Mouse (Mus musculus) mesoderm, embryonic 11.5 days (tissue): ENCODE data around the gene Vmn1r152.
"Not testable (repeated sequence)": the region's sequence is repeated elsewhere in the genome, so short reads cannot be mapped to it uniquely, and the experiment has no call there.

Experiments
- DNase-seq: peaks from one replicate; pipeline ENCODE4 v3.0.0-alpha.2; 2012; ENCODE audit warnings: low read depth, low spot score

Gene Vmn1r152

GRCm38 (mm10) chr7:22522667-22523066 lies at the start of gene Vmn1r152:
Vmn1r152 (plus strand) TSS chr7:22522967.
- DNase-seq: not testable (repeated sequence)

- not testable (repeated sequence) for DNase-seq
Observed at GRCm38 (mm10) chr7:22499578-22499977, 23.2 kb upstream of the Vmn1r152 start, which contains the start of gene Vmn1r151. Vmn1r151 (minus strand) TSS chr7:22499678.

- not testable (repeated sequence) for DNase-seq
Observed at GRCm38 (mm10) chr7:22534787-22535186, 12.0 kb downstream of the Vmn1r152 start, which contains the start of gene Gm8677. Gm8677 (minus strand) TSS chr7:22534887.

GRCm38 (mm10) chr7:22565243-22565642 lies 42.5 kb downstream of the Vmn1r152 start, which contains the start of gene Gm4201:
Gm4201 (minus strand) TSS chr7:22565343.
- not testable (repeated sequence) for DNase-seq
